Mouse (Mus musculus) liver (tissue): ENCODE data around the gene Lpcat3.
"Not testable (repeated sequence)": the region's sequence is repeated elsewhere in the genome, so short reads cannot be mapped to it uniquely, and the experiment has no call there.

Experiments used
- DNase-seq: peaks from one replicate; pipeline ENCODE4 v3.0.0-alpha.2; 2020; ENCODE audit warnings: mixed read lengths

Gene Lpcat3

GRCm38 (mm10) chr6:124679486-124679885 is 16.7 kb downstream of the Lpcat3 start:
- DNase-seq: no peak

DNA sequence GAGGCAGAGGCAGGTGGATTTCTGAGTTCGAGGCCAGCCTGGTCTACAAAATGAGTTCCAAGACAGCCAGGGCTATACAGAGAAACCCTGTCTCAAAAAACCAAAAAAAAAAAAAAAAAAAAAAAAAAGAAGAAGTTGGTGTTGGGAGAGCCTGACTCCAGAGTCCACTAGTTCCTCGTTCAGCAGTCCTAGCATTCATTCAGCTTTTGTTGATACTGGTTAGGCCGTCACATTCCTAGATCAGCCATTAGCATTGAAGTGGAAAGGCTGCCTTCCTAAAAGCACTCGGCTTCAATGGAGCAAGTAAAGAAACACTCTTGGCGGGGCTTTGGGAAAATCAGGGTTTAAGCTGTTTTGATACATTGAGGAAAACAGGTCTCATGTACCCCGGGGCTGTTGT is 19.5 kb downstream of the Lpcat3 start:
- not testable (repeated sequence) for DNase-seq

DNA sequence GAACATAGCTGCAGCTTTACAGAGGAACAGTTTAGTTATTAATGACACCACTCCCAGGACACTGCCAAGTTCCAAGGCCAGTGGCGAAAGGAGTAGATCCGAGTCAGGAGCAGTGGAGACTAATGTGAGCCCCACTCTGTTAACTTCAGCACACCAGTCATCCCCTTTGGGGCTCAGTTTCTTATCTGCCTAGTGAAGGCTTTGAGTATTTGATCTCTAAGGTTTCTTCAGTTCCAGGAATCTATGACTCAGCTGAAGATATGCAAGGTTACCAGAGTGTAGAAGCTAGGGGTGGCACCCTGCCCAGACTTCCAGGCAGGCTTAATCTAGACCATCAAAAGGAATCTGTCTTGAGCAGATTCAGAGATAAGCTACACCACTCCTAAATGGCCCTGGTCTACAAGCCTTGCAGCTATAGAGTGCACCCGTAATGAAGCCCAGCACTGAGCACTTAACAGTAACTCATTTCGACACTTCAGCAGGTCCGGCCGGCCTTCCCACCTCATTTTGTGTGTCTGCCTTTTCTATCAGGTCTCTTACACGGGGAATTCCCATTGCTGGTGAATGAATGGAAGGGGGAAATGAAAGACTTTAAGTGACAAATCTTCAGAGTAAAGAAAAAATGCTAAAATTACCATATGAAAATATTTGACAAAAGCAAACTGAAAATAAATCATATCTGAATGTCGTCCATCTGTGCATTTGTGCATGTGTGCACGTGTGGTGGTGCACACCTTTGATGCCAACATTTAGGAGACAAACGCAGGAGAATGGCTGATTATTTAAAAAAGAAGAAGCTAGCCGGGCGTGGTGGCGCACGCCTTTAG is 21.0 kb downstream of the Lpcat3 start:
- peak; percentile 65 for DNase-seq

GRCm38 (mm10) chr6:124685606-124686386 is 23.0 kb downstream of the Lpcat3 start:
- peak; percentile 64 for DNase-seq

DNA sequence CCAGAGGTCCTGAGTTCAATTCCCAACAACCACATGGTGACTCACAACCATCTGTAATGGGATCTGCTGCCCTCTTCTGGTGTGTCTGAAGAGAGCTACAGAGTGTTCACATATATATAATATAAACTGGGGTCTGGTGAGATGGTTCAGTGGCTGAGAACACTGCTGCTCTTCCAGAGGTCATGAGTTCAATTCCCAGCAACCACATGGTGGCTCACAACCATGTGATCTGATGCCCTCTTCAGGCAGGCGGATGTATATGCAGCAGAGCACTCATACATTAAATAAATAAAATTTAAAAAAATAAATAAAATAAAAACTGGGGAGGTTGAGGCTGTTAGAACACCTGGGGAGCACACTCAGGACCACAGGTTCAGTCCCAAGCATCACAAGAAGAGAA is 23.8 kb downstream of the Lpcat3 start:
- not testable (repeated sequence) for DNase-seq

- no peak for DNase-seq
Measured at GRCm38 (mm10) chr6:124688151-124688758, 25.4 kb downstream of the Lpcat3 start.

DNA sequence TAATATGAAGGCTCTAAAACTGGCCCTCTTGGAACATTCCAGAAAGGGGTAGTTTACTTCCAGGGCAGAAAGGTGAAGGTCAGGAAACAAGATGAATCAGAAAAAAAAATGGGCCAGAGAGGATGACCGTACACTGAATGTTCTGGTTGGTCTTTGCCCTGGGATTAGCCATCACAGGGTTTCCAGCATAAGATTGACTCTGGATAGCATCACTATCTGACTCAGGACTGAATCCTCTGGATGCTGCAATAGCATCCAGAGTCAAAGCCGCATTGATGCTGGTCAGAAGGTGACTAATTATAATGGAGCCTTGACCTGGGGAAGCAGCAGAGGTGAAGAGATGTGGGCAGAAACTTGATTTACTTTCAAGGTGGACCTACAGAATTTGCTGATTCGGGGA is 26.2 kb downstream of the Lpcat3 start:
- no peak for DNase-seq

GRCm38 (mm10) chr6:124690517-124690916 is 27.7 kb downstream of the Lpcat3 start:
- DNase-seq: no peak

GRCm38 (mm10) chr6:124693243-124693981 is 30.6 kb downstream of the Lpcat3 start:
- no peak for DNase-seq

DNA sequence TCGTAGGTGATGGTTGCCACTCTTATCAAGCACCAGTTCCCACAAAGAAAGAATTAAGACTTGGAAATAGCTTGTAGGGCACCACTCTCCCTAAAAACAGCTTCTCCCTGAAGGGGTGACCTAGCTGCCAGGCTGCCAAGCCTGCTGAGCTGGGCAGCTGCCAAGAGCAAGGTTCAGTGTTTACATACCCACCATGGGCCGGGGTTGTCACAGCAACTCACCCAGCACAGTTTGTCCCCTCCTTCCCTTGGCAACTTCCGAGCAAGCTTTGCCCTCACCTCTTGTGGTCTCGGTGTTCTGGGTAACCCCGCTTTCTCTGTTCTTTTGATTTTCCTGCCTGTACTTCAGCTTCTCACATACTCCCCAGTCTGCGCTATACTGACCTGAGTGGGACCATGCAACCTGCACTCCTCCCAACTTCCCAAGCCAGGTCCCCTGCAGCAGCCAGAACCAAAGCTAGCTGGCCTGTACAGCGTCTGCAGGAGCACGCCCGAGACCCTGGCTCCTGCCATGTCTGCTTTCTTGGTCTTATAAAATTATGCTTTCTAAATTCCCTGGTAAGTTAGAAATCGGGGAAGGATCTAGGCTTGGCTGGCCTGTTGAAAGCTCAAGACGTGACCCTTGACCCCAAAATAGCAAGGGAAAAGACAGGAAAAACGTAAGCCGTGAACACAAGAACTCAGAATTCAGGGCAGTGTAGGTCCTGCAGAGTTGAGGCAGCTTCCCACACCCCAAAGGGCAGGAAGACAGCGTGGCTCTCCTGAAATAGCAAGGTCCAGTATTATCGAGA is 31.5 kb downstream of the Lpcat3 start:
- no peak for DNase-seq

DNA sequence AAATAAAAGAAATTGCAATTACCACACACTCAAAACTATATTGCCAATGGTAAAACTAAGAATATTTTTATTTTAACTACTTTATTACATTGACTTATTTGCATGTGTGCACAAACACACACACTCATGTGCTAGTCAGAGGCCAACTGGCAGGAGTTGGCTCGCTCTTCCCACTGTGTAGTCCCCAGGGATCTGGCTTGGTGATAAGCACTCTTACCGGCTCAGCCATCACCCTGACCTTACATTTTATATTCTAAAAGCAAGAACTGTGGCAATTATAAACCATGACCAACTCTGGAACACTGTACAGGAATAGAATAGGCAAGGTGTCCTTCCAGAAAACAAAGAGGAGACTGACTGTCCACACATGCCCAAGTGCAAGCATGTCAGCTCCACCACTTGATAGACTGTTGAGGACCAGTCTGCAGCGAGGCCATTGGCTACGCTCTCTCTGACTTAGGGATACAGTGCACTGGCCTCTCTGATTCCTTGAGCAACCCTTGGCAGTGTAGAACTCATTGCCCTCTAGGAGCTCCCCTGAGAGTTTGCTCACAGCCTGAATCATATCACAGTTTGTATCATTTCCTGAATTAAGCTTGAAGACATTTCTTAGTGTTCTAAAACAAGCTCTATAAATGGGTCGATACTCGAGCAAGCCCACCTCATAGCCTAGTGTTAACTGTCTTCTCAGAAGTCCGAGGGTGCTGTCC is 33.8 kb downstream of the Lpcat3 start:
- no peak for DNase-seq

DNA sequence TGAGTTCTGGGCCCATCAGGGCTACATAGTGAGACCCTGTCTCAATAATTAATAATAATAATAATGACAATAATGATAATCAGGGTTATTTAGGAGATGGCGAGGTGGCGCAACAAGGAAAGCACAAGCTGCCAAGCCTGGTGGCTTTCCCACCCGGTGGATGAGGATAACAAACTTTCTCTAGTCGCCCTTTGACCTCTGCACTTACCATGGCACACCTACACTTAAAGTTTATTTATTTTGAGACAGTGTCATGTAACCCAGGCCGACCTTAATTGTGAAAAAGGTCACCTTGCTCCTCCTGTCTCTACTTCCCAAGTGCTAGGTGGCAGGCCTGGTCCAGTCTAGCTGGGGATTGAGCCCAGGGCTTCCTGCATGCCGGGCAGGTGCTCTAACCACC is 35.9 kb downstream of the Lpcat3 start:
- no peak for DNase-seq

GRCm38 (mm10) chr6:124699366-124699765 is 36.5 kb downstream of the Lpcat3 start:
- DNase-seq: no peak

DNA sequence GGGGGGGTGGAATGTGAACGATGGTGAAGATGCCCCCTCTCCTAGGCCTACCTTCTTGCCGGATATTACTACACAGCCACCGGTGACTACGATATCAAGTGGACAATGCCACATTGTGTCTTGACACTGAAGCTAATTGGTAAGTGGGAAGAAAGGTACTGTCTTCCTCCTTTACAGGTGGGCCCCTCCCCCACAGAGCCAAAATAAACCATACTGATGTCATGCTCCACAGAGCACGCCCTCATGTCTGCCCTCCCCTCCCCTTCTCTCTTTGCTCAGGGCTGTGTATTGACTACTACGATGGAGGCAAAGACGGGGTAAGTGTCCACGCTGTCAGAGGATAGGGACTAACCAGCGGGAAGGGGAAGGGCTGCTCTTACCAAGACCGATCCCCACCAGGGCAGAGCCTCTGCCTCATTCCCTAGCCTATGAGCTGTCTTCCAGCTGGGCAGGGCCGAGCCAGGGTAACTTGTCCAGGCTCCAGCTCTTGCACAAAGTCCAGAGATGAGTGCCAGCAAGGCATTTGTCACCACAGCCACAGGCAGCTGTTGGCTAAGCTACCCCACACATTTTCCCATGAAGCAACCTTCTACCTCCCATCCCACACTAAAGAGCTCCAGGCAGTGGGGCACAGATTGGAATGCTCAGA is 37.3 kb downstream of the Lpcat3 start:
- no peak for DNase-seq

GRCm38 (mm10) chr6:124701338-124701737 is 38.5 kb downstream of the Lpcat3 start:
- no peak for DNase-seq

- no peak for DNase-seq
Measured at GRCm38 (mm10) chr6:124702102-124702783, 39.4 kb downstream of the Lpcat3 start.

DNA sequence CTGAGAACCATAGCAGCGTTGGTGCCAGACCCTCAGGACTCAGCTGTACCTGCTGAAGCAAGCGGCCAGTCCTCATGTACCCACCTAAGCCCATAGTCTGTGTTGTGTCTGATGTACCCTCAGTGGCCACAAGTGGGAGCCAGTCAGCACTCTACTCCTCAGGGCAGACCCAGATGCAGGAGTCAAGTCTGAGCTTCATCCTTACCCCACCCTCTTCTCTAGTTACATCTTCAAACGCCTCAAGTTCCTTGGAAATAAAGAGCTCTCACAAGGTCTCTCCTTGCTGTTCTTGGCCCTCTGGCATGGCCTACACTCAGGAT is 39.9 kb downstream of the Lpcat3 start:
- DNase-seq: peak; percentile 70

DNA sequence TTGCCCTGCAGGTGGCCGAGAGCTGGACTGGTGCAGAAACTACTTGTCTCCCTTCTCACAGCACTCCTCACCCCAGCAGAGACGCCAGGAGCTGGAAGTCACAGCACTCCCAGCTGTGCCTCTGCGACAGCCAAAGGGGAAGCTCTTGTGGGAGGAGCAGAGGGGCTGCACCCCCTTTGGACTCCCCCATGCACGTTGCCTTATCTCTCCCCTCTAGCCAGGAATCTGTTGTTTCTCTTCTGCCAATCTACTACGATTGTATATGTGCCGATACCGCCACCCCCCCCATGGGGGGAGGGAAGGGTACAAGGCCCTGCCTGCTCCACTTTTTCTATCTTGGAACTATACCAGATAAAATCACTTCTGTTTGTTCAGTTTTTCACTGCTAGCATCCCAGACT is 41.0 kb downstream of the Lpcat3 start:
- DNase-seq: no peak

DNA sequence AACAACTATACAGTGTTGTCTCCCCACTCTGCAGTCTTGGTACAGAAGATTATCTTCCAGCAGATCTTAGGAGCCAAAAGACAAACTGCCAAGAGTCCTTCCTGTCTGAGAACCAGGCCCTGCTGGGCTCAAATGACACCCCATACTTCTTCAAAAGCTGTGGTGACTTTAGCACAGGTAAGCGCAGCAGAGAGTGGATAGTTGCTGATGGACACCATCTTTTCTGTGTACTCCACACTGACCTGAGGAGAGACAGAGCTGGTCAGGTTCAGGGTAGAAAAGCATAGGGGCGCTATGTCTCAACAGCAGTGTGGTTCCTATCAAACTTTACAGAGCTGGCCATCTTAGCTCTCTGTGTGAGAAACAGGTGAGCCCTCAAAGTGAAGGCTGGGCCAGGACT is 41.6 kb downstream of the Lpcat3 start:
- DNase-seq: no peak

DNA sequence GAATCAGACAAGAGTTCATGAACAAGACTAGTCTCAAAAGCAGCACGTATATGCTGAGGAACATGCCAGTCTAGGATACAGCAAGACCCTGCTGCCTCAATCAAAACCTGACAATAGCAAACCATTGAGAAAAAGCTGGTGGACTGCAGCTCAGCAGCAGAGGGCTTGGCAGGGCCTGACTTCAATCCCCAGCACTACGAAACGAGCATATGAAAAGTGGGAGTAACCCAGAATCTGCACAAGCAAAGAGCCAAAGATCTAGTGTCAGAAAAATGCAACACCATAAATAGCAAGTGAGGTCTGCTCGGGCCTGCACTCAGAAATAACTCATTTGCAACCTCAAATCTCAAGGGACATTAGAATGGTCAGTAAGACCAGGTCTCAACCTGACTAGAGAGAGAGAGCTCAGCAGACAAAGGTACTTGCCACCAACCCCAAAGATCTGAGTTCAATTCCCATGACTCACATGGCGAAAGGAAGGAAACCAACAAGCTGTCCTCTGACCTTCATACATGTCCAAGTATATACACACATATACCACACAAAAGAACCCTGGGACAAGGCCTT is 43.3 kb downstream of the Lpcat3 start:
- no peak for DNase-seq
